Mouse (Mus musculus): ENCODE measurements around the gene B4galt3. TPM values are rescaled to one million over a fixed set of nuclear protein-coding genes. Genes with fewer than 3 reads are reported as not detected.
"Not testable (repeated sequence)": the region's sequence is repeated elsewhere in the genome, so short reads cannot be mapped to it uniquely, and the experiment has no call there.

Gene B4galt3
- total and polyA plus RNA-seq, 3 experiments: 21.5 to 44.8 (median 30.8) TPM

DNA sequence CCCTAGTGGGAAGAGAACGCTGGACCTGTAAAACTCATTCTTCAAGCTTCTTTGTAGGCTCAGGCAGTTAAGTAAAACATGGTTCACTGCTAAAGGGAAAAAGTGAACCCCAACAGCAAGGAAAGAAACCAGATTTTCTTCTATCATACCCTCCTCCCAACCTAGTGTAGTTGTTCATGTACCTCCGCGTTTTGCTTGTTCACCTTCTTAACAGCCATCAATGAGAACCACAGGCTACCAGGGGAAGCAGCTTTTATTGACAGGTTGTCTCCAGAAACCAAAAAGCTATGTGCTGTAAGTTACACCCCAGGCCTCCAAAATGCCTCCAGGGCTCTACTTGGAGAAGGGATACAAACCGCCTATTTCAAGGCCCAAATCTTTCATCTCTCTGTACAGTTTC, 18.2 kb downstream of the B4galt3 start:
- Histone ChIP-seq H3K9me3 (replicated peaks) (no peaks in the 10 kb centered on the region), H3K4me1 (ENCODE audit: insufficient read depth, low read depth, low read length) (peaks cover 57% of the 10 kb centered on the region), H3K27me3 (ENCODE audit: insufficient read depth, low read length) (no peaks in the 10 kb centered on the region), H3K4me3 (ENCODE audit: low read depth, low read length) (peak overlapping the region; percentile 94; the same call in 1 of the 2 replicates), H3K36me3 (replicated peaks) (peaks cover 71% of the 10 kb centered on the region)
- DNase-seq (ENCODE audit: low spot score) (no peak), ATAC-seq (ENCODE audit: extremely low read depth, insufficient number of reproducible peaks, low FRiP score, poor library complexity, severe bottlenecking) (no peak)
- TF ChIP-seq GATA1 (IDR thresholded peaks at IDR 0.05; ENCODE audit: borderline replicate concordance, low read length): no peak
- TF ChIP-seq CTCF (IDR thresholded peaks at IDR 0.05; ENCODE audit: low read depth, low read length): no peak
- no peak for TF ChIP-seq GATA2 (IDR thresholded peaks at IDR 0.05; ENCODE audit: borderline replicate concordance, low read depth, low read length)
- no peak for TF ChIP-seq TAL1 (conservative IDR thresholded peaks at IDR 0.05; ENCODE audit: low read depth, low read length)
- no peak for TF ChIP-seq POLR2AphosphoS5 (IDR thresholded peaks at IDR 0.05; ENCODE audit: insufficient replicate concordance, low read depth, low read length)

GRCm38 (mm10) chr1:171293351-171293750, 23.2 kb downstream of the B4galt3 start:
- no peak for DNase-seq (ENCODE audit: low spot score)
- TF ChIP-seq TAL1 (conservative IDR thresholded peaks at IDR 0.05; ENCODE audit: low read depth, low read length) (no peak), GATA2 (IDR thresholded peaks at IDR 0.05; ENCODE audit: borderline replicate concordance, low read depth, low read length) (no peak), POLR2AphosphoS5 (IDR thresholded peaks at IDR 0.05; ENCODE audit: insufficient replicate concordance, low read depth, low read length) (no peak), CTCF (IDR thresholded peaks at IDR 0.05; ENCODE audit: low read depth, low read length) (no peak), GATA1 (IDR thresholded peaks at IDR 0.05; ENCODE audit: borderline replicate concordance, low read length) (no peak)
- ATAC-seq (ENCODE audit: extremely low read depth, insufficient number of reproducible peaks, low FRiP score, poor library complexity, severe bottlenecking): no peak

DNA sequence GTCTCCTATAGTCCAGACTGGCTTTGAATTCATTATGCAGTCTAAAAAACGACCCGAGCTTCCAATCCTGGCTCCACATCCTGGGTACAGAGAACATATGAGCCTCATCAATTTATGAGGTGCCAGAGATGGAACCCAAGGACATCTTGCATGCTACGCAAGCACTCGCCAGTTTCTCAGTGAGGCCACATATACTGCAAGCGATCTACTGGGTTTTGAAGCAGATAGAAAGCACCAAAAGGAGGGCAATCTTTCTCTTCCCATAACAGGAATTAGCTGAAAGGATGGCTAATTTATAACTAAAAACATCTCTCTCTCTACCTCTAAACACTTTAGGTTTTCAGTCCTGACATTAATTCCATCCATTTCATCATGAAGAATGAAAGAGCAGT, 23.8 kb downstream of the B4galt3 start:
- Histone ChIP-seq H3K36me3 (replicated peaks) (peaks cover 25% of the 10 kb centered on the region), H3K9me3 (replicated peaks) (no peaks in the 10 kb centered on the region), H3K4me3 (ENCODE audit: low read depth, low read length) (peak overlapping the region; percentile 80), H3K27me3 (ENCODE audit: insufficient read depth, low read length) (no peaks in the 10 kb centered on the region), H3K4me1 (ENCODE audit: insufficient read depth, low read depth, low read length) (peaks cover 27% of the 10 kb centered on the region)
- ATAC-seq (ENCODE audit: extremely low read depth, insufficient number of reproducible peaks, low FRiP score, poor library complexity, severe bottlenecking) (no peak), DNase-seq (ENCODE audit: low spot score) (no peak)
- TF ChIP-seq POLR2AphosphoS5 (IDR thresholded peaks at IDR 0.05; ENCODE audit: insufficient replicate concordance, low read depth, low read length) (no peak), CTCF (IDR thresholded peaks at IDR 0.05; ENCODE audit: low read depth, low read length) (no peak), TAL1 (conservative IDR thresholded peaks at IDR 0.05; ENCODE audit: low read depth, low read length) (no peak), GATA1 (IDR thresholded peaks at IDR 0.05; ENCODE audit: borderline replicate concordance, low read length) (no peak), GATA2 (IDR thresholded peaks at IDR 0.05; ENCODE audit: borderline replicate concordance, low read depth, low read length) (no peak)

More at GRCm38 (mm10) chr1:171293351-171293750, 23.2 kb downstream of the B4galt3 start:
- Histone ChIP-seq H3K4me3 (ENCODE audit: low read depth, low read length) (peak overlapping the region; percentile 0; the same call in 1 of the 2 replicates), H3K27me3 (ENCODE audit: insufficient read depth, low read length) (no peaks in the 10 kb centered on the region), H3K36me3 (replicated peaks) (peaks cover 30% of the 10 kb centered on the region), H3K4me1 (ENCODE audit: insufficient read depth, low read depth, low read length) (peaks cover 31% of the 10 kb centered on the region), H3K9me3 (replicated peaks) (no peaks in the 10 kb centered on the region)

- peaks cover 19% of the 10 kb centered on the region for H3K36me3 ChIP-seq (replicated peaks)
- ATAC-seq (ENCODE audit: extremely low read depth, insufficient number of reproducible peaks, low FRiP score, poor library complexity, severe bottlenecking) (peak; percentile 79), DNase-seq (ENCODE audit: low spot score) (peak; percentile 58)
- no peaks in the 10 kb centered on the region for H3K9me3 ChIP-seq (replicated peaks)
- H3K4me1 ChIP-seq (ENCODE audit: insufficient read depth, low read depth, low read length): peaks cover 23% of the 10 kb centered on the region
- TF ChIP-seq GATA1 (IDR thresholded peaks at IDR 0.05; ENCODE audit: borderline replicate concordance, low read length) (no peak), TAL1 (conservative IDR thresholded peaks at IDR 0.05; ENCODE audit: low read depth, low read length) (no peak), CTCF (IDR thresholded peaks at IDR 0.05; ENCODE audit: low read depth, low read length) (no peak), POLR2AphosphoS5 (IDR thresholded peaks at IDR 0.05; ENCODE audit: insufficient replicate concordance, low read depth, low read length) (no peak), GATA2 (IDR thresholded peaks at IDR 0.05; ENCODE audit: borderline replicate concordance, low read depth, low read length) (no peak)
- no peaks in the 10 kb centered on the region for H3K27me3 ChIP-seq (ENCODE audit: insufficient read depth, low read length)
- H3K4me3 ChIP-seq (ENCODE audit: low read depth, low read length): peak within 1 kb of the TSS; percentile 80
These were observed 24.4 kb downstream of the B4galt3 start, which contains the start of gene Ufc1 for GRCm38 (mm10) chr1:171294298-171295062. Gene Ufc1, minus strand, starts transcription at chr1:171295024.

- TF ChIP-seq GATA1 (IDR thresholded peaks at IDR 0.05; ENCODE audit: borderline replicate concordance, low read length) (no peak), CTCF (IDR thresholded peaks at IDR 0.05; ENCODE audit: low read depth, low read length) (no peak), POLR2AphosphoS5 (IDR thresholded peaks at IDR 0.05; ENCODE audit: insufficient replicate concordance, low read depth, low read length) (no peak), TAL1 (conservative IDR thresholded peaks at IDR 0.05; ENCODE audit: low read depth, low read length) (no peak), GATA2 (IDR thresholded peaks at IDR 0.05; ENCODE audit: borderline replicate concordance, low read depth, low read length) (no peak)
- Histone ChIP-seq H3K36me3 (replicated peaks) (peaks cover 13% of the 10 kb centered on the region), H3K27me3 (ENCODE audit: insufficient read depth, low read length) (no peaks in the 10 kb centered on the region), H3K9me3 (replicated peaks) (no peaks in the 10 kb centered on the region), H3K4me3 (ENCODE audit: low read depth, low read length) (peak overlapping the region; percentile 80), H3K4me1 (ENCODE audit: insufficient read depth, low read depth, low read length) (peaks cover 23% of the 10 kb centered on the region)
- ATAC-seq (ENCODE audit: extremely low read depth, insufficient number of reproducible peaks, low FRiP score, poor library complexity, severe bottlenecking): no peak
- DNase-seq (ENCODE audit: low spot score): no peak
These were observed 24.9 kb downstream of the B4galt3 start for GRCm38 (mm10) chr1:171295063-171295402.

DNA sequence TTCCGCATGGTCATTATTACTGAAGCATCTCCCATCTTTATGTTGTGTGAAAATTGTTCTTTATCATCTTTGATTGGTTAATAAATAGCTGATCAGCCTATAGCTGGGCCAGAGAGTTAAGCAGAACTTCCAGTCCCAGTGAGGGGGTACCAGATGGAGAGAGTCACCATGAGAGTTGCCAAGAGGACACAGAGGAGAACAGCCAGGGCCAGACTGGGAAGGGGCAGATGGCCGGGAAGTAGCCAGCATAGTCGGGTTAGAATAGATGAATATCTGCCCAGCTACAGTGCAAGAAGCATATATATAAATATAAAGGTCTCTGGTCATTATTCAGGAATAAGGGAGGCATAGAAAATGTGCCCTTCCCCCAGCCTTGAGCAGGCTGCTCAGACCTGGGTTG, 28.1 kb downstream of the B4galt3 start:
- DNase-seq (ENCODE audit: low spot score) (no peak), ATAC-seq (ENCODE audit: extremely low read depth, insufficient number of reproducible peaks, low FRiP score, poor library complexity, severe bottlenecking) (no peak)
- no peaks in the 10 kb centered on the region for H3K36me3 ChIP-seq (replicated peaks)
- no peak overlapping the region for H3K4me3 ChIP-seq (ENCODE audit: low read depth, low read length)
- no peaks in the 10 kb centered on the region for H3K27me3 ChIP-seq (ENCODE audit: insufficient read depth, low read length)
- no peaks in the 10 kb centered on the region for H3K9me3 ChIP-seq (replicated peaks)
- TF ChIP-seq GATA2 (IDR thresholded peaks at IDR 0.05; ENCODE audit: borderline replicate concordance, low read depth, low read length) (no peak), TAL1 (conservative IDR thresholded peaks at IDR 0.05; ENCODE audit: low read depth, low read length) (no peak), GATA1 (IDR thresholded peaks at IDR 0.05; ENCODE audit: borderline replicate concordance, low read length) (no peak), CTCF (IDR thresholded peaks at IDR 0.05; ENCODE audit: low read depth, low read length) (no peak), POLR2AphosphoS5 (IDR thresholded peaks at IDR 0.05; ENCODE audit: insufficient replicate concordance, low read depth, low read length) (no peak)
- peaks cover 11% of the 10 kb centered on the region for H3K4me1 ChIP-seq (ENCODE audit: insufficient read depth, low read depth, low read length)

- not testable (repeated sequence) for H3K36me3 ChIP-seq (replicated peaks); H3K4me1 ChIP-seq (ENCODE audit: insufficient read depth, low read depth, low read length); DNase-seq (ENCODE audit: low spot score); ATAC-seq (ENCODE audit: extremely low read depth, insufficient number of reproducible peaks, low FRiP score, poor library complexity, severe bottlenecking); H3K4me3 ChIP-seq (ENCODE audit: low read depth, low read length); H3K9me3 ChIP-seq (replicated peaks)
- H3K27me3 ChIP-seq (ENCODE audit: insufficient read depth, low read length): peaks cover 12% of the 10 kb centered on the region
These were observed 36.0 kb downstream of the B4galt3 start for GRCm38 (mm10) chr1:171306157-171306556.

All from G1E (cell line).